Mouse (Mus musculus): ENCODE data around the gene Ccm2l.

Ccm2l gene

DNA sequence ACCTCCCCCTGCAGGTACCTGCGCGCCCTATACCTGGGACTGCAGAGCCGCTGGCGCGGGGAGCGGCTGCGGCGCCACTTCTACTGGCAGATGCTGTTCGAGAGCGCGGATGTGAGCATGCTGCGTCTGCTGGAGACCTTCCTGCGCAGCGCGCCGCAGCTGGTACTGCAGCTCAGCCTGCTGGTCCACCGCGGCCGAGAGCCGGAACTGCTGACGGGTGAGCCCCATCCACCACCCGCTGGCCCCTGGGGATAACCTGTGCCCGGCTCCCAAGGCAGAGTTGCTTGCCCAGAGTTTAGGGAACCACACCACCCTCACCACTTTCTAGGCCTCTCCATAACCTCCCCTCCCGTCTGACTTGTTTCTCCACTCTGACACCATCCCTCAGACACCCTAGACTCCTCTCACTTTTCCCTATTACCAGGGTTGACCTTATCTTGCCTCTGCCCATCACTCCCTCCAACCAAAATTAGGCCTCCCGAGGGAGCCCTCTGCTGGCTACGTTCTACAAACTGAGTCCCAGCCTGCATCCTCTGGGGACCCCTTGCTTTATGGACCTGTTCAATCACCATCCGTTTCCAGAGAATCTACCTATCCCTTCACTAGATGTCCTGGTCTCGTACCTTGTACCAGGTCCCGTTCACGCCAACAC lies 12.9 kb upstream of the Ccm2l start:
- peak; percentile 67 to 70 for DNase-seq

DNA sequence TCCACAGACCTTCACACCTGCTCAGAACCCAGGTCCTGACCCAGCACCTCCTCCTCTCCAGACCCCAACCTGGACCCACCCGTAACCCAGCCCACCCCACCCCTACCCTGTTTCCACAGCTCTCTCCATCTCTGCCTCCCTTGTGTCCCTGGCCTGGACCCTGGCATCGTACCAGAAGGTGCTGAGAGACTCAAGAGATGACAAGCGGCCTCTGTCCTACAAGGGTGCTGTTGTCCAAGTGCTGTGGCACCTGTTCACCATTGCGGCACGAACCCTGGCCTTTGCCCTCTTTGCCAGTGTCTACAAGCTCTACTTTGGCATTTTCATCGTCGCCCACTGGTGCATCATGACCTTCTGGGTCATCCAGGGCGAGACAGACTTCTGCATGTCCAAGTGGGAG lies 11.9 kb upstream of the Ccm2l start:
- no peak for DNase-seq

- DNase-seq, result peak in 1 of 2 experiments; percentile 31
Observed at GRCm38 (mm10) chr2:153055270-153055920, 10.4 kb upstream of the Ccm2l start.

- no peak for DNase-seq
Observed at GRCm38 (mm10) chr2:153058365-153058764, 7.4 kb upstream of the Ccm2l start.

DNA sequence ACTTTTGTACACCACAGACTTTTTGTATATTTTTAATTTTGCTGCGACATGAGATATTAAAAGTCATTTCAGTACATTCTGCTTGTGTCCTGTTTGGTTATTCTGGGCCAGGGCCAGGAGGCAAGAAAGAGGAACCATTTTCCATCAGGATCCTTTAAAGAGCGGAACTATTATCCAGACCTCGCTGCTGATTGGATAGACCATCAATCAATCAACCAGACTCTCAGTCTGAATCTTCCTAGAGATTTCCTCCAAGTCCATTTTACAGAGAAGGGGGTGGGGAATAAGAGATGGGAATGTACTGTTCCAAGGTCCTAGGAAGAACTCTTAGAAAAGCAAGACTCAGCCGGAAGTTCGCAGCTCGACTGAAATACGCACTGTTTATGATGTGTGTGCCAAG lies 5.5 kb upstream of the Ccm2l start:
- no peak for DNase-seq

GRCm38 (mm10) chr2:153063394-153063793 lies 2.4 kb upstream of the Ccm2l start:
- DNase-seq, result no peak

DNA sequence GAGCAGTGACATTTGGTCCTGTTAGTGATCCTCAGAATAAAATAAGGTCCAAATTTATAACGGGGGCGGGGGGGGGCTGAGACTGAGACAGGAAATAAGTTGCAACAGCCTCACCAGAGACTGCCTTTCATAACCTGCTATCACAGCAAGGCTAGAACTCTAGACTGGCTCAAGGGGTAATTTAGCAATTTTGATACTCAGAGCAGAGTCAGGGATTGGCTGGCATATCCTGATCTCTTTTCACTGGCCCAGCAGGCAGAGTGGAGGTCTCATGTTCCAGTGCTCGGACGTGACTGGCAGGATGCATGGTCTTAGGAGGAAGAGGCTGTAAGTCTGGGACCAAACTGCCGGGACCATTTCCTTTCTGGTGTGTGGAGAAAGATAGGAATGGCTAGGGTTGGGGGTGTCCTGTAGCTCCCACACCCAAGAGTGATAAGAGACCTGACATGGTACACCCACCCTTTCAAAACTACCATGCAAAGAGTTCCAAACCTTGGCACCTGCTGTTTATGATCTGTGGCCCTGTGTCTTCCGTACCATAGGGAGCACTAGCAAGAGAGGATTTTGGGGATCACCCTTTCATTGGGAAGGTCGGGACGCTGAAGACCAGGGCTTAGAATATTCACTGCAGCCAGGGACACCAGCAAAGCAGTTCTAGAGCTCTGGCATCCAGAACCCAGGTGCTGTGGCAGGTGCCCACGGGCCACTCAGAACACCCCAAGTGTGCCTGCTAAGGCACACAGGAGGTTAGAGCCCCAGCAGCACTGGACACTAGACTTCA lies 1.4 kb upstream of the Ccm2l start:
- no peak for DNase-seq

DNA sequence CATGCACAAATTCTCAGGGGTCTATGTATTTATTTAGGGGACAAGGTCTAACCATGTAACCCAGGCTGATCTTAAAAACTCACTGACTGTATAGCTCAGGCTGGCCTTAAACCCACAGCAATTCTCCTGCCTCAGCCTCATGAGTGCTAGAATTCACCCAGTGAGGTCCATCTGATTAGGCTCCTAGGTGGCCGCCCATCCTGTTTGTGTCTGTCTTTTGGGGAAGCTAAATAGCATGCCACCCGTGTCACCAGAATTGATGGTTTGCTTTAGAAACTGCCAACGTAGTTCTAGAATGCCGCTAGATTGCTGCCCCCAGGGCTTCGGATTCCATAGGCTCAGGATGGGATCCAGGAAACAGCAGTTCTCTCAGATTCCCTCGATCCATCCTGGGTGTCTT lies 1.2 kb downstream of the Ccm2l start:
- no peak for DNase-seq

GRCm38 (mm10) chr2:153070762-153071490 lies 5.2 kb downstream of the Ccm2l start:
- peak; percentile 60 to 63 for DNase-seq

DNA sequence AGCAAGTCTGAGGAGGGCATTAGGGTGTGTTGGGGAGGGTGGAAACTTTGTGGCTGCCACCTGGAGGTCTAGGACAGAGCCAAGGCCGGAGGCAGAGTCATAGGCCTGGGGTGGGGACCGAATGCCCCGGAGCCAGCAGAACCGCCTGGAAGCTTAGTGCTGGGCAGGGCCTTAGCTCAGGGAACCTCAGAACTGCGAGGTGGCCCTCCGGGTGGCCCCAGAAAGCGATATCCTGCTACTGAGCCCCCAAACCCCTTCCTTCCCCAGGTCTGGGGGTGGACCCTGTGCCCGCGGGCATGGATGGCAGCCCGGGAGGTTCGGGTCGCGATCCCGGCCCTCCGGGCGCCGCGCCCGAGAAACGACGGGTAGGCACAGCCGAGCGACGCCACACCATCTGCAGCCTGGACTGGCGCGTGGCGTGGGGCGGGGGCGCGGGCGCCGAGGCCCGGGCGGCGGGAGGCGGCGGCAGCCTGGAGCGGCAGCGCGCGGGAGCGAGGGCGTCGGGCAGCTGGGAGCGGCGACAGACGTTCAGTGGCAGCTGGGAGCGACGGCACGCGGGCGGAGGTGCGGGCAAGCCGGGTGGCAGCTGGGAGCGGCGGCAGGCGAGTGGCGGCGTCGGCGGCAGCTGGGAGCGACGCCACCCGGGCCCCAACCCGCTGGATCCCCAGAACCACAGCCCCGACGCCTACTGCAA lies 5.9 kb downstream of the Ccm2l start:
- DNase-seq, result peak in 1 of 2 experiments; percentile 45

DNA sequence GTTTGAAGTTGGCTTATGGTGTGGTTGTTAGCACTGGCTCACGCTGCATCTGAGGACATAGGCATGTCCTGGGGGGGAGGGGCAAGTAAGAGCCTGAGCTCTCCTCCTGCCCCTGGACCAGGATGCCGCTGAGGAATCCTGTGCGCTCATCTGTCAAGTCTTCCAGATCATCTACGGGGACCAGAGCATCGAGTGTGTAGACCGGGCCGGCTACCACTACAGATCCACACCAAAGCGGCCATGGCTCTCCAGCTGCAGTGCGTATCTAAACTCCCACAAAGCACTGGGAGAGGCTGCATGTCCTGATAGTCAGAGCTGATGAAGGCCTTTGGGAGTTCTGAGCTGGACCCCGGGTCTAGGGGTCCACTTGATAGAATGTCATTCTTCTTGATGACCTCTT lies 8.9 kb downstream of the Ccm2l start:
- DNase-seq, result no peak

DNA sequence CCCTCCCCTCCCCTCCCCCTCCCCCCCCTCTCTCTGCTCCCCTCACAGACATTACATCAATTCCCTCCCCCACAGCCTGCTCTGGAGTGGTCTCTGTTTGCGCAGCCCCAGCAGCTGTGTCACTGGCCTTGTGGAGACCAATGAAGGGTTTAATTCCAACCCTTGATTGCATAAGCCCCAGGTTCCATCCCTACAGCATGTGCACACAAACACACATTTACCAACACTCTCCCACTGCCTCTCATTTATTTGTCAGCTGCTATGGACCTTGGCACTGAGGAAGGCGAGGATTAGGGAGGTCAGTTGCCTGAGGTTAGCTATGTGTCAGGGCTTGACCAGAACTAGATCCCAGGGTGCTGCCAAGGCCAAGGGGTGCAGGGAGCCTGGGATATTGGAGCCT lies 10.2 kb downstream of the Ccm2l start:
- no peak for DNase-seq

DNA sequence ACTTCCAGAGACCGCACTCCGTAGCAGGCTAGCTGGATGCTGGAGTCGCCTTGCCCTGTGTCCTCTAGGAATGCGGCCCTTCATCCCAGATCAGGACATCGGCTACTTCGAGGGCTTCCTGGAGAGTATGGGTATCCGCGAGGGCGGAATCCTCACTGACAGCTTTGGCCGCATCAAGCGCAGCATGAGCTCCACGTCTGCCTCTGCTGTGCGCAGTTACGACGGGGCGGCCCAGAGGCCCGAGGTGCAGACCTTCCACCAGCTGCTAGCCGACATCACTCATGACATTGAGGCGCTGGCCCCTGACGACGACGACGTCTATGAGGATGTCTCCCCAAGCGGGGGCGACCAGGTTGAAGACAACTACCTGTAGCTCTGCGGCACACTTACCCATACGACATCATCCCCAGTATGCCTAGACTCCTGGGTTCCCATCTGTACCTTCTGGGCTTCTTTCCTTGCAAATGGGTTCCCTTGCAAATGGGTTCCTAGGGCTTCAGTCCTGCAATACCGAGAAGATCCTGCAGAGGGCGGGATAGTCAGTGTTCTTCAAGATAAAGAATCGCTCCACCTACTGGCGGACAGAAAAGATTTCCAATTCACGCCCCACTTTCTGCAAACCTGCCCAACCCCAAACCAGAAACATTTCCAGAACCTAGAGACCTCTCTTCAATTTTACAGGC lies 15.2 kb downstream of the Ccm2l start:
- DNase-seq, result peak; percentile 83 to 86

GRCm38 (mm10) chr2:153081866-153082265 lies 16.1 kb downstream of the Ccm2l start:
- DNase-seq, result no peak

DNA sequence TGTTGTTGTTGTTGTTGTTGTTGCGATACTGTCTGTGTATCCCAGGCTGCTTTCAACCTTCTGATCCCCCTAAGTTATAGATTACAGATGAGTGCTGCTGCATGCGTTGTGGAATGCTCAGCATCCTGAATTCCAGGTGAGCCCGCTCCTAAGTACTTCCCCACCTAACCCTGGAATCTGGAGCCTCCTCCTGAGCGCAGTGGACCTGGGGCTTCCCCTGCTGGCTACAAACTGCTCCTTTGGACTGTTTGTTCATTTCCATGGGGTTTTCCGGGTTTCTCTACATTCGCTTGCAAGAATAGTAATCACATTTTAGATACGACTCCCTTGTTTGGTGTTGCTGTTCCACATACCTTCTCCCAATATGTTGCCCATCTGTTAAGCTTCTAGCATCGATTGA lies 17.5 kb downstream of the Ccm2l start:
- no peak for DNase-seq

GRCm38 (mm10) chr2:153083824-153084223 lies 18.1 kb downstream of the Ccm2l start:
- DNase-seq, result no peak

- DNase-seq, result no peak
Observed at GRCm38 (mm10) chr2:153084261-153084976, 18.7 kb downstream of the Ccm2l start.

GRCm38 (mm10) chr2:153085556-153085955 lies 19.8 kb downstream of the Ccm2l start:
- no peak for DNase-seq

GRCm38 (mm10) chr2:153086166-153086565 lies 20.4 kb downstream of the Ccm2l start:
- DNase-seq, result no peak

GRCm38 (mm10) chr2:153087091-153087490 lies 21.3 kb downstream of the Ccm2l start:
- DNase-seq, result no peak

GRCm38 (mm10) chr2:153089316-153089715 lies 23.6 kb downstream of the Ccm2l start:
- DNase-seq, result no peak

Measured in cerebellum, adult 18-20 months (tissue).